ENCODE assay signal across 9 mouse cellular contexts in the genomic region with DNA sequence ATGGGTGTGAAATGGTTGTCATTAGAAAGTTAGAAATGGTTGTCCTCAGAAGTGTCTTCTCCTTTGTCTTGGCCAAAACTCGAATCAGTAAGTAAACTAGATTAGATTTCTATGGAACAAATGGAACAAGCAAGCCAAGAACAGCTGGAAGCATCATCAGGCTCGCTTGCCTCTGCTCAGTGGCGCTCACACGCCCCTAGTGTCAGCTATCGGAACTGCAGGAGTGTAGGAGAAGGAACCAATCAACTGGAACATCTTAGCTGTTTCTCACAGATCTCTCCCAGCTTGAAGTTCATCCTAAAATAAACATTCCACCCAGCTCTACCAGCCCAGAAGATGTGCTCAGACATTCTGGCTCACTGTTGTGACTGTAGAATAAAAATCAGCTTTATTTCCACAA.
DNase-seq lines count a peak whose midpoint lies in the region; ATAC-seq and TF ChIP-seq lines count a peak whose summit lies in the region.
"Had no signal": no experiment of that assay in that cellular context is flagged by ENCODE, and none has a peak within 500 bp of the region (broad histone marks: within the 10 kb centered on the region; RNA-seq: fewer than 3 reads in every experiment).

No protein-coding gene starts in this region.

- H3K36me3 ChIP-seq in forebrain, postnatal 0 days (ENCODE audit: insufficient read depth) = no peaks in the 10 kb centered on the region
- H3K36me3 ChIP-seq in forebrain, embryonic 12.5 days (replicated peaks) = no peaks in the 10 kb centered on the region
- H3K36me3 ChIP-seq: neural tube, embryonic 13.5 days had no signal

- no peak for ATAC-seq in forebrain, postnatal 0 days
- no peak for ATAC-seq in forebrain, embryonic 12.5 days (ENCODE audit: low FRiP score)
- ATAC-seq in activated CD4-positive, CD25-positive, alpha-beta regulatory T cell, adult 4 months = peak; percentile 61

- no peak overlapping the region for H3K4me3 ChIP-seq in forebrain, postnatal 0 days (ENCODE audit: low read depth, low read length)
- H3K4me3 ChIP-seq in forebrain, embryonic 12.5 days (replicated peaks) = no peak overlapping the region
- no peak overlapping the region for H3K4me3 ChIP-seq in cortical plate, adult 2 months (ENCODE audit: insufficient read depth, low read length)
- H3K4me3 ChIP-seq: neural tube, embryonic 13.5 days had no signal

- H3K9me3 ChIP-seq in forebrain, postnatal 0 days (ENCODE audit: low read length) = no peaks in the 10 kb centered on the region
- H3K9me3 ChIP-seq in forebrain, embryonic 12.5 days = no peaks in the 10 kb centered on the region
- H3K9me3 ChIP-seq: neural tube, embryonic 13.5 days had no signal

- TF ChIP-seq POLR2A in cortical plate, adult 2 months (IDR thresholded peaks at IDR 0.05; ENCODE audit: extremely low read depth, insufficient read depth, low read length) = no peak

- WGBS in forebrain, postnatal 0 days = 8% methylated on average over 5 of the region's 5 CpGs
- 8% methylated on average over 5 of the region's 5 CpGs for WGBS in forebrain, embryonic 12.5 days

- peak; percentile 70 for DNase-seq in forebrain, postnatal 0 days
- DNase-seq in heart, adult 9 months (ENCODE audit: low spot score in 2 of 2) = peak; percentile 11 to 54
- peak; percentile 37 to 50 for DNase-seq in layer of hippocampus, postnatal 36 days
- peak; percentile 85 for DNase-seq in mesoderm, embryonic 11.5 days (ENCODE audit: low read depth, low spot score)
- DNase-seq in spleen, postnatal 4 days (ENCODE audit: low spot score in 2 of 2) = peak; percentile 69 to 91

- no peaks in the 10 kb centered on the region for H3K4me1 ChIP-seq in forebrain, postnatal 0 days (ENCODE audit: insufficient read depth)
- H3K4me1 ChIP-seq in forebrain, embryonic 12.5 days = no peaks in the 10 kb centered on the region
- H3K4me1 ChIP-seq in cortical plate, adult 2 months (ENCODE audit: control insufficient read depth, insufficient read depth, low read length) = no peaks in the 10 kb centered on the region
- H3K4me1 ChIP-seq: neural tube, embryonic 13.5 days had no signal

- no peak overlapping the region for H3K4me2 ChIP-seq in forebrain, postnatal 0 days (ENCODE audit: low read depth)
- H3K4me2 ChIP-seq in forebrain, embryonic 12.5 days = no peak overlapping the region
- H3K4me2 ChIP-seq: neural tube, embryonic 13.5 days had no signal

- peak; percentile 86 for TF ChIP-seq CTCF in forebrain, postnatal 0 days (IDR thresholded peaks at IDR 0.05; ENCODE audit: low read depth)
- TF ChIP-seq CTCF in cortical plate, adult 2 months (IDR thresholded peaks at IDR 0.05; ENCODE audit: extremely low read depth, insufficient read depth, low read length) = peak; percentile 91

- H3K27me3 ChIP-seq in forebrain, postnatal 0 days (ENCODE audit: insufficient read depth, low read length) = no peaks in the 10 kb centered on the region
- no peaks in the 10 kb centered on the region for H3K27me3 ChIP-seq in forebrain, embryonic 12.5 days

- H3K27ac ChIP-seq in forebrain, postnatal 0 days (ENCODE audit: low read depth, low read length) = no peak overlapping the region
- H3K27ac ChIP-seq in forebrain, embryonic 12.5 days = no peak overlapping the region
- H3K27ac ChIP-seq in cortical plate, adult 2 months (ENCODE audit: insufficient read depth, low read length) = no peak overlapping the region
- H3K27ac ChIP-seq: neural tube, embryonic 13.5 days had no signal

- H3K9ac ChIP-seq in forebrain, postnatal 0 days = no peak overlapping the region
- H3K9ac ChIP-seq in forebrain, embryonic 12.5 days = no peak overlapping the region
- H3K9ac ChIP-seq: neural tube, embryonic 13.5 days had no signal

Comparison
In these comparisons a context has a peak if more than half of its experiments do, and no peak if none do; other contexts are left out.
1. DNase-seq: peak in every context shown above with its lines; median percentile 85 in mesoderm, embryonic 11.5 days; 80 in spleen, postnatal 4 days; 70 in forebrain, postnatal 0 days; 44 in layer of hippocampus, postnatal 36 days; 32 in heart, adult 9 months.